Mouse (Mus musculus) kidney, postnatal 14 days (tissue): Measurements from ENCODE around the gene 4930558K02Rik.

Source experiments
- DNase-seq: peaks from one replicate; pipeline ENCODE4 v3.0.0; 2022; ENCODE audit warnings: mixed read lengths

Gene 4930558K02Rik

GRCm38 (mm10) chr1:161991846-161992245 lies 12.4 kb upstream of the 4930558K02Rik start:
- DNase-seq = no peak

- no peak for DNase-seq
Observed at GRCm38 (mm10) chr1:161990684-161991578, 11.5 kb upstream of the 4930558K02Rik start.

DNA sequence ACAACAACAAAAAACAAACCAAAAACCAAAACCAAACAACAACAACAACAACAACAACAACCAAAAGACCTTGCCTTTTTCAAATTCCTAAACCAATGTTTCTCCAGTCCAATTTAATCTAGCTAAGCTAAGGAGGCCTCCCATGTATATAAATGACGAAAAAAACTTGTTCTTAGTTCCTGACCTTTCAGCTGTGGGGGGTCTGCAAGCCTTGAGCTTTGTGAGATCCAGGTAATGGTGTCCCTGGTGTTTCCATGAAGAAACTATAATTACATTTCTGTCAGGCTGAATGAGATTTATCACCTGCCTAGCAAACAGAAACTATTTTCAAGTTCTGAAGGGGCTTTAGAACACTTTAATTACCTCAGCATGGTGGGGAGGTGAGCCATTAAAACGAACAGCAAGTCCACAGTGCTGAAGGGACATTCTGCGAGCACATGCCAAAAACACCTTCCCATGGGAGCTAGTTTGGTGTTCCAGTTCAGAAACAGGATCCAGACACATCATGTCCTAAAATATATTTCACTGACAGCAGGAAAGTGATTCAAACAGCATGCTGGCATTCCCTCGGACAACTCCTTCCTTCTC lies 4.6 kb upstream of the 4930558K02Rik start:
- peak; percentile 35 for DNase-seq

GRCm38 (mm10) chr1:161983451-161983850 lies 4.0 kb upstream of the 4930558K02Rik start:
- DNase-seq = no peak

DNA sequence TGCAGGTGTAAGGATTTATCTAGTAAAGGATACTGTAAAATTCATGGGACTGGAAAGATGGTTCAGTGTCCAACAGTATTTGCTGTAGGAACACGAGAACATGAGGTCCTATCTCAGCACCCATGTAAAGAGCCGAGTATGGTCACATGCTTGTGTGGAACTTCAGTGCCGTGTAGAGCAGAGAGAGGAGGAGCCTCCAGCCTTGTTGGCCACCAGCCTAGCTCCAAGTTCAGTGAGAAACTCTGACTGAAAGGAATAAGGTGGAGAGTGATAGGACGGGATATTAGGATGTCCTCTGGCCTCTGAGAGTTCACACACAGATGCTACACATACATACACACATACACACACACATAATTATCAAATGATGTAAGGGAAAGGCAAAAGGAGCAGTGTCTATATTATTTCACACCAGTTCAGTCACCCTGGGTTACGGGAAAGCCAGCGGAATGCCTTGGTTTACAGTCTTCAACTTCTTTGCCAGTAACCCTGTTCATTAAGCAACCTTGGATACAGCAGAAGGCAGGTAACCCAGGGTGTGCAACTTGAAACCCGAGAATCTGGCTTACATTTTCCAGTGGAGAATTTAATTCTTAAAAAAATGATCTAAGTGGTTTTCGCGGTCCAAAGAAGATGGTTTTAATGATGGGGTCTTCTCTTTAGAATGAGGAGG lies 1.3 kb upstream of the 4930558K02Rik start:
- no peak for DNase-seq

DNA sequence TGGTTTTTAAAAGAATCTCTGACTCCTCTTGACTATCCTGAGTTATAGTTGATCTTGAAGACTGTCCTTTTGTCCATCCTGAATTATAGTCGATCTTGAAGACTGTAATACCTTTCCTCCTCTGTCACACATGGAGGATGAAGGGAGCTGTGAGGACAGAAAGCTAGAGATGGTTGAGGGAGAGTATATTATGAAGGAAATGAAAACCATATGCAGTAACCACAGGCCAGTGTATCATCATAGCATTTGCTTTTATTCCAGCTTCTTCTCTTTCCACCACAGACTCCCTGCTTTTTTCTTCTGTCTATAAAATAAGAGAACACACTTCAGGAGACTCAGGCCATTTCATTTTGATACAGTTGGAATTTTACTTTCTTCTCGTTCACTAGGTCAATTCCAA lies 610 bp upstream of the 4930558K02Rik start:
- no peak for DNase-seq

GRCm38 (mm10) chr1:161978173-161978700 lies 1.2 kb downstream of the 4930558K02Rik start:
- DNase-seq = no peak

- no peak for DNase-seq
Observed at GRCm38 (mm10) chr1:161977331-161977730, 2.1 kb downstream of the 4930558K02Rik start.

- DNase-seq = peak; percentile 87
Observed at GRCm38 (mm10) chr1:161976255-161977182, 2.9 kb downstream of the 4930558K02Rik start.

GRCm38 (mm10) chr1:161972233-161972632 lies 7.2 kb downstream of the 4930558K02Rik start:
- DNase-seq = no peak

DNA sequence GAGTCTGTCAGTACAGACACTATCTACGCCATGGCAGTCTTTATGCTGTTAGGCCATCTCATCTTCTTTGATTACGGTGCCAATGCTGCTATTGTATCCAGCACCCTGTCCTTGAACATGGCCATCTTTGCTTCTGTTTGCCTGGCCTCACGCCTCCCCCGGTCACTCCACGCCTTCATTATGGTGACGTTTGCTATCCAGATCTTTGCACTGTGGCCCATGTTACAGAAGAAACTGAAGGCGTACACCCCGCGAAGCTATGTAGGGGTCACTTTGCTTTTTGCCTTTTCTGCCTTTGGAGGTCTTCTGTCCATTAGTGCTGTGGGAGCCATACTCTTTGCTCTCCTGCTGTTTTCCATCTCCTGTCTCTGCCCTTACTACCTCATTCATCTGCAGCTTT lies 8.6 kb downstream of the 4930558K02Rik start:
- DNase-seq = no peak

- peak; percentile 97 for DNase-seq
Observed at GRCm38 (mm10) chr1:161968589-161969407, 10.6 kb downstream of the 4930558K02Rik start, which contains the start of gene Pigc. Gene Pigc (plus strand): TSS chr1:161969186.

- DNase-seq = no peak
Observed at GRCm38 (mm10) chr1:161967936-161968335, 11.5 kb downstream of the 4930558K02Rik start.

- DNase-seq = no peak
Observed at GRCm38 (mm10) chr1:161962465-161963377, 16.7 kb downstream of the 4930558K02Rik start.

DNA sequence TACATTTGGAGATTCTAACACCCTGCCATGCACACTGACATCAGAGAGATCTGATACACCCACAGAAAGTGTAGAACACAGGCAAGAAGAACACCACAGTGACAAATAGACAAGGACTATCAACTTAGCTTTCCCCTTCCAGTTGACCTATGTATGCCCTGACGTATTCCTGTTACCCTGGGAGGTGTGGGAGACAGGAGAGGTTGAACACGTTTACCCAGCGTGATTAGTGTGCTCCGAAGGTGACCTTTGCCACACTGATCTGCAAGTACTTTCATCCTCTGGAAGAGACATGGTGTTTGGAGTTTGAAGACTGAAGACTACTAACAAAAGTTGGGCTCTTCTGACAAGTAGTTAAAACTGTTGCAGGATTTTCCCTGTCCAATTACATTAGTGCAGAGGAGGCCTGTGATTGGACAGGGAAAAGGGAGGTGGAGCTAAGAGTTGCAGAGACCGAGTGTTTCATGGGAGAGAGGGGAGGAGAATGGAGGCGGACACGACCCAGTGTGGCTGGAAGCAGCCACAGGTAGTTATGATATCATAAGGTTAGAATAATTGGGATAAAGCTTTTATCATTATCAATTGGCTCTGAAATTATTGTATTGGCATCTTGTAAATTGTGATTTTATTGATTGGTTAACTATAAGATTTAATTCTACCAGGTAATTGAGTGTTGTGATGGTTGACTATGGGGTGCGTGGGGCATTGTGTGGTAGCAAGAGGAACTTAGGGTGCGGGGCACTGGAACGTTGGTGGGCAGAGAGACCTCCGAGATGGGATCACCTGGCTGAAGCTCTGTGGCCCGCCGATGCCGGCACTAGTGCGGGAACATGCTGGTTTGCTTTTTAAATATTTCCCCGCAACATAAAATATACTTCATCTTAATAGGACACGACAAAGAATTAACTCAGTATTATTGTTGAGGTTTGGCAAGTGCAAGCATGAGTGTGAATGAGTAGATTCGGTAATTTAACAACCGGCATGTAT lies 21.2 kb downstream of the 4930558K02Rik start:
- DNase-seq = no peak

DNA sequence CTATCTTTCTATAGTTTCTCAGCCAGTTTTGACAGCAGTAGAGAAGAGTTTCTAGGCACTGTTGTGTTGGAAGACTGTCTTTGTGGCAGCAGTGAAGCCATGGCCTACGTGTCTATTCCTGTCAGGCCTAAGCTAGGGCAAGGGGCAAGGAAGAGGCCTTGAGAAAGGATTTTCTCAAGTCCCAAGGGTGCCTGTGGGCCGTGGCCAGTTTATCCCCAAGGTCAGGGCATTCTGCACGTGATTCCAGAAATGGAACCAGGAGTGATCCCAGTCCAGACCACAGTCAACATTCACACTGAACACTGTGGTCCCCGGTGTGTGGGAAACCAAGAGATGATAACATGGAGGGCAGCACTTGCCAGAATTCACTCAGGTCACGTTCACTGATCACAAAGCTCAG lies 23.6 kb downstream of the 4930558K02Rik start:
- DNase-seq = no peak

GRCm38 (mm10) chr1:161952599-161952998 lies 26.8 kb downstream of the 4930558K02Rik start:
- DNase-seq = no peak

DNA sequence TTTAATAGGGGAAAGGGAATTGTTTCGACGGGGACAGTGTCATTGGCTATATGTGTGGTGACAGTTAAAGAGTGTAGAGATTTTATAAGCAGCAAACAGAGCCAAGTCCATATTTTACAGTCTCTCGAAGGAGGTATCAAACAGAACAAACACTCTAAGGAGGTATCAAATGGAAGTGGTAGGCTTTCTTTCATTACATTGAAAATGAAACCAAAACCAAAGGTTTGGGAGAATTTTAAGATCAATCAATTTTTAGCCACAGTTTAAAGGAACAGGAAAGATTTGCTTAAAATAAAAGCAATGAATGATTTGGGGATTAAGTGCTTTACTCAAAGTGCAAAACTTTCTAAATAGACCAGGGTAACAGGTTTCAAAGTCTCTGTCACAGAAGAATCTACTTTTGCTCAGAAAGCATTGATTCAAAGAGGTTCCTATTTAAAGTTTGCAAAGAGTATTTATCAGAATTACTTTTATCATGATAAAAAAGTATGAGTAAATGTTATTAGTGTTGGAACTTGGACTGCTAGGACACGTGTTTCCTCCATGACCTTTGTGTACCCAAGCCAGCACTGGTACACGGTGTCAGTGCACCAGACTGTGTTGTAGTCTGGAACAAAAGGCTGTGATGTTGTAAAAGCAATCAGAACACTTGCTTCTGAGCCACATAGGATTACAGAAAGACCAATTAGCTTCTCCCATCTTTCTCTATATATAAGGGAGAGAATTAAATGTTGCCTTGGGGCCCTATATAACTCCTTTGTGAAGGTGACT lies 28.2 kb downstream of the 4930558K02Rik start:
- no peak for DNase-seq
